Mouse (Mus musculus): ENCODE results near the gene Tial1. TPM values are rescaled to one million over a fixed set of nuclear protein-coding genes. Genes with fewer than 3 reads are reported as not detected.

The Tial1 gene
- total RNA-seq (2015) (171 and 194 TPM in 2 replicates), total RNA-seq (2017) (53.4 and 80.2 TPM in 2 replicates)

GRCm38 (mm10) chr7:128461285-128462215 lies at the start of gene Tial1:
Gene Tial1, minus strand, starts transcription at chr7:128461717.
- ATAC-seq (replicated peaks; ENCODE audit: poor library complexity): peak; percentile 84

- ATAC-seq (replicated peaks; ENCODE audit: poor library complexity): no peak
Measured at GRCm38 (mm10) chr7:128504091-128504490, 42.6 kb upstream of the Tial1 start.

- ATAC-seq (replicated peaks; ENCODE audit: poor library complexity): no peak
Measured at GRCm38 (mm10) chr7:128499801-128500200, 38.3 kb upstream of the Tial1 start.

GRCm38 (mm10) chr7:128494546-128494945 lies 33.0 kb upstream of the Tial1 start:
- ATAC-seq (replicated peaks; ENCODE audit: poor library complexity): no peak

- ATAC-seq (replicated peaks; ENCODE audit: poor library complexity): no peak
Measured at GRCm38 (mm10) chr7:128488986-128489385, 27.5 kb upstream of the Tial1 start.

GRCm38 (mm10) chr7:128474322-128474721 lies 12.8 kb upstream of the Tial1 start:
- ATAC-seq (replicated peaks; ENCODE audit: poor library complexity): peak; percentile 80

GRCm38 (mm10) chr7:128462406-128462805 lies 889 bp upstream of the Tial1 start:
- ATAC-seq (replicated peaks; ENCODE audit: poor library complexity): peak; percentile 17

GRCm38 (mm10) chr7:128460865-128461228 lies 670 bp downstream of the Tial1 start:
- no peak for ATAC-seq (replicated peaks; ENCODE audit: poor library complexity)

GRCm38 (mm10) chr7:128460131-128460864 lies 1.2 kb downstream of the Tial1 start:
- no peak for ATAC-seq (replicated peaks; ENCODE audit: poor library complexity)

- no peak for ATAC-seq (replicated peaks; ENCODE audit: poor library complexity)
Measured at GRCm38 (mm10) chr7:128459791-128460130, 1.8 kb downstream of the Tial1 start.

GRCm38 (mm10) chr7:128458011-128458410 lies 3.5 kb downstream of the Tial1 start:
- ATAC-seq (replicated peaks; ENCODE audit: poor library complexity): no peak

- ATAC-seq (replicated peaks; ENCODE audit: poor library complexity): no peak
Measured at GRCm38 (mm10) chr7:128452731-128453130, 8.8 kb downstream of the Tial1 start.

- ATAC-seq (replicated peaks; ENCODE audit: poor library complexity): 0 out of 2 replicates have a peak, but pooled peaks have one; percentile 26
Measured at GRCm38 (mm10) chr7:128440584-128440983, 20.9 kb downstream of the Tial1 start.

GRCm38 (mm10) chr7:128439251-128439650 lies 22.3 kb downstream of the Tial1 start:
- ATAC-seq (replicated peaks; ENCODE audit: poor library complexity): no peak

- no peak for ATAC-seq (replicated peaks; ENCODE audit: poor library complexity)
Measured at GRCm38 (mm10) chr7:128438131-128438530, 23.4 kb downstream of the Tial1 start.

- ATAC-seq (replicated peaks; ENCODE audit: poor library complexity): peak; percentile 65
Measured at GRCm38 (mm10) chr7:128433213-128433612, 28.3 kb downstream of the Tial1 start.

GRCm38 (mm10) chr7:128432574-128432973 lies 28.9 kb downstream of the Tial1 start:
- ATAC-seq (replicated peaks; ENCODE audit: poor library complexity): no peak

GRCm38 (mm10) chr7:128422491-128422890 lies 39.0 kb downstream of the Tial1 start:
- ATAC-seq (replicated peaks; ENCODE audit: poor library complexity): no peak

- no peak for ATAC-seq (replicated peaks; ENCODE audit: poor library complexity)
Measured at GRCm38 (mm10) chr7:128421701-128422100, 39.8 kb downstream of the Tial1 start.

- no peak for ATAC-seq (replicated peaks; ENCODE audit: poor library complexity)
Measured at GRCm38 (mm10) chr7:128419690-128420089, 41.8 kb downstream of the Tial1 start.

- peak; percentile 51 for ATAC-seq (replicated peaks; ENCODE audit: poor library complexity)
Measured at GRCm38 (mm10) chr7:128417930-128418779, 43.4 kb downstream of the Tial1 start, which contains the start of gene Rgs10. Gene Rgs10, minus strand, starts transcription at chr7:128418758.

Data from megakaryocyte progenitor cell, adult 5-6 weeks (primary cell).